Mouse (Mus musculus) C2C12 (cell line): Measurements from ENCODE around the gene Tcea2. TPM values are rescaled to one million over a fixed set of nuclear protein-coding genes. Genes with fewer than 3 reads are reported as not detected.

ENCODE experiments used
- H3K27me3 ChIP-seq: one replicate; pipeline ENCODE4 v1.6.1; 2011; ENCODE audit not compliant: control insufficient read depth, insufficient read depth, insufficient read length
- H3K36me3 ChIP-seq: one replicate; pipeline ENCODE4 v1.6.1; 2011; ENCODE audit not compliant: control insufficient read depth, insufficient read depth
- H3K4me3 ChIP-seq: one replicate; pipeline ENCODE4 v1.5.1; 2011; ENCODE audit warnings: mild to moderate bottlenecking, control low read depth; ENCODE audit not compliant: poor library complexity, insufficient read depth, severe bottlenecking
- H3K79me2 ChIP-seq: one replicate; pipeline ENCODE4 v1.6.1; 2011; ENCODE audit not compliant: control insufficient read depth, insufficient read depth
- H3K79me3 ChIP-seq: one replicate; pipeline ENCODE4 v1.6.1; 2011; ENCODE audit warnings: low read depth, control low read depth
- H3ac ChIP-seq: one replicate; pipeline ENCODE3; 2011; ENCODE audit warnings: low read depth; ENCODE audit not compliant: control insufficient read depth, insufficient read length
- CEBPB ChIP-seq: IDR thresholded peaks from one replicate; pipeline ENCODE4 v1.6.1; 2011; ENCODE audit warnings: low read depth, mild to moderate bottlenecking, control low read depth, moderate library complexity
- CTCF ChIP-seq: IDR thresholded peaks from one replicate; pipeline ENCODE4 v1.5.1; 2011; ENCODE audit not compliant: control insufficient read depth, insufficient read depth, insufficient read length
- FOSL1 ChIP-seq: IDR thresholded peaks from one replicate; pipeline ENCODE4 v1.8.0; 2011; ENCODE audit warnings: mild to moderate bottlenecking, low read length; ENCODE audit not compliant: poor library complexity, insufficient read depth, severe bottlenecking
- MAX ChIP-seq: IDR thresholded peaks from one replicate; pipeline ENCODE4 v1.6.1; 2011; ENCODE audit warnings: mild to moderate bottlenecking, control low read depth
- MYOD1 ChIP-seq: IDR thresholded peaks from one replicate; pipeline ENCODE4 v1.6.1; 2011; ENCODE audit warnings: low read depth; ENCODE audit not compliant: control insufficient read depth, insufficient read length
- MYOG ChIP-seq: IDR thresholded peaks from one replicate; pipeline ENCODE4 v1.6.1; 2011; ENCODE audit not compliant: control insufficient read depth, insufficient read length; ENCODE audit errors: extremely low read depth
- USF1 ChIP-seq: IDR thresholded peaks from one replicate; pipeline ENCODE4 v1.6.1; 2011; ENCODE audit warnings: low read depth, mild to moderate bottlenecking, control low read depth, moderate library complexity
- polyA plus RNA-seq: library from polyadenylated mRNA; unstranded; fragments of >200 nt; fragmentation: generic; extraction: Trizol; gene quantifications from one replicate; pipeline ENCODE4 v1.2.1, GENCODE M21; 2012; ENCODE audit warnings: missing spikeins

Gene Tcea2
- polyA plus RNA-seq, 1 experiment: 1.6 TPM

GRCm38 (mm10) chr2:181670285-181670912 lies 9.7 kb upstream of the Tcea2 start:
- H3K79me2 ChIP-seq: no peaks in the 10 kb centered on the region

GRCm38 (mm10) chr2:181670913-181671311 lies 9.2 kb upstream of the Tcea2 start:
- Histone ChIP-seq H3K4me3 (no peak overlapping the region), H3K27me3 (peaks cover 39% of the 10 kb centered on the region), H3K79me3 (no peaks in the 10 kb centered on the region)

More at GRCm38 (mm10) chr2:181670285-181670912, 9.7 kb upstream of the Tcea2 start:
- no peak overlapping the region for H3K4me3 ChIP-seq
- no peaks in the 10 kb centered on the region for H3K79me3 ChIP-seq
- peaks cover 39% of the 10 kb centered on the region for H3K27me3 ChIP-seq
- no peaks in the 10 kb centered on the region for H3K36me3 ChIP-seq
- no peak for TF ChIP-seq MAX
- TF ChIP-seq USF1: no peak
- TF ChIP-seq CTCF: no peak
- TF ChIP-seq FOSL1: no peak
- H3ac ChIP-seq: no peak overlapping the region

DNA sequence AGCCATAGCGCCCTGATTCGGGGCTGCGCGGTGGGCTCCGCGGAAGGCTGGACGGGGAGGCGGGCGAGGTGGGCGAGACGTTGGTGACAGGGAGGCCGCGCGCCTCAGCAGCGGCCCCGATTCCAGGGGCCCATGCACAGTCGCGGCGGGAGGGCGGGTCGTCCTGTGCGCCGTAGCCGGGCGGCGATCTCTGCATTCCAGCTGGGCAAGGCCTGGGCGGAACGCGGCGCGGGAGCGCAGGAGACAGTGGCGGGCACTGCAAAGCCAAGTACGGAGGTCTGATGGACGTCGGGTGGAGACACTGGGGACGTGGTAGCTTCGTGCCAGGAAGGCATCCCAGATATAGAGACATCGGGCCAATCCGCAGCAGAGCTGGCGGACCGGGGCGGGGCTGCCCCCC lies 8.8 kb upstream of the Tcea2 start, which contains the start of gene Sox18:
TSS of gene Sox18 (minus strand) at position 315 of the 400 bp plus-strand sequence.
- no peak within 1 kb of the TSS for H3K4me3 ChIP-seq
- no peaks in the 10 kb centered on the region for H3K36me3 ChIP-seq
- no peak for TF ChIP-seq MYOG
- no peak for TF ChIP-seq FOSL1
- TF ChIP-seq MAX: no peak
- TF ChIP-seq USF1: no peak
- H3K79me3 ChIP-seq: no peaks in the 10 kb centered on the region
- H3ac ChIP-seq: no peak within 1 kb of the TSS
- H3K79me2 ChIP-seq: no peaks in the 10 kb centered on the region
- peaks cover 39% of the 10 kb centered on the region for H3K27me3 ChIP-seq

More at GRCm38 (mm10) chr2:181670913-181671311, 9.2 kb upstream of the Tcea2 start:
- TF ChIP-seq CEBPB (no peak), MAX (no peak), USF1 (no peak), MYOD1 (no peak), CTCF (no peak), MYOG (no peak), FOSL1 (no peak)
- H3K36me3 ChIP-seq: no peaks in the 10 kb centered on the region
- no peak overlapping the region for H3ac ChIP-seq
- H3K79me2 ChIP-seq: no peaks in the 10 kb centered on the region

- TF ChIP-seq MYOG (no peak), CTCF (no peak), FOSL1 (no peak), USF1 (no peak), MYOD1 (no peak), CEBPB (no peak), MAX (no peak)
- Histone ChIP-seq H3K27me3 (peaks cover 39% of the 10 kb centered on the region), H3K79me3 (no peaks in the 10 kb centered on the region), H3ac (no peak overlapping the region), H3K79me2 (no peaks in the 10 kb centered on the region), H3K36me3 (no peaks in the 10 kb centered on the region), H3K4me3 (no peak overlapping the region)
Measured at GRCm38 (mm10) chr2:181671984-181672383, 8.1 kb upstream of the Tcea2 start.

DNA sequence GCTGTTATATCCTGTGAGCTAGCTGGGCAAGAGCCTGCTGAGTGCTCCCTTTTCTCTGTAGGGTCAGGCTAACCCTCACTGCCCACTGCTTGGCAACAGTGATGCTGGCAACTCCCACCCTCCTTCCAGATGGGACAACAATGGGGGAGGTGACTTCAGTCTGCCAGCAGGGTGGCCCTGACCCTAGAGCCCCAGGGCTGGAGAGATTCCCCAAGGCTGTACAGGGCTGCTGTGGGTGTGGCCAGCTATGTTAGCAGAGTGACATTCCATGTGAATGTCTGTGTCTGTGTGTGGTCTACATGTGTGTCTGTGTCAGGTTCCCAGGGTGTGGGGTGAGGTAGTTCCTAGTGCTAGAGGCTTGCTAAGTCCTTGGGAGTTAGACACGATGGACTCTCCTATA lies 6.6 kb upstream of the Tcea2 start:
- TF ChIP-seq CTCF (no peak), MAX (no peak), MYOG (no peak), FOSL1 (no peak), CEBPB (no peak), USF1 (no peak), MYOD1 (no peak)
- no peaks in the 10 kb centered on the region for H3K79me2 ChIP-seq
- H3ac ChIP-seq: no peak overlapping the region
- H3K36me3 ChIP-seq: no peaks in the 10 kb centered on the region
- H3K27me3 ChIP-seq: peaks cover 39% of the 10 kb centered on the region
- no peak overlapping the region for H3K4me3 ChIP-seq
- no peaks in the 10 kb centered on the region for H3K79me3 ChIP-seq

DNA sequence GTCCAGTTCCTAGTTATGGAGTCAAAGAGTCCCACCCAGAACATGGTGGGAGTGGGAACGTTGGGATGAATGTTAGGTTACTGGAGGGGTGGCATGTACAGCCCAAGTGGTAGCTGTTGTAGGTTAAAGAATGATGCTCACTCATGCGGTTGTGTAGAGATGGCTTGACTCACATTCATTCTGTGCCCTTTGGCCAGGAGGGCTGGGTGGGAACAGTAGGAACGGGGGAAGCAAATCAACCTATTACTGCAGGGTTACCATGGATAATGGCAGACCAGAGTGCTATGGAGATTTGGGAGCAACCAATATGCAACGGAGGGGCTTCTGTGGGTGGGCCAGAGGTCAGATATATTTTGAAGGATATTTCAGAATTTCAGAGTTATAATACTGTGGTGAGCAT lies 5.2 kb upstream of the Tcea2 start:
- Histone ChIP-seq H3K79me2 (no peaks in the 10 kb centered on the region), H3K4me3 (no peak overlapping the region), H3ac (no peak overlapping the region), H3K79me3 (no peaks in the 10 kb centered on the region), H3K27me3 (peaks cover 31% of the 10 kb centered on the region), H3K36me3 (no peaks in the 10 kb centered on the region)
- TF ChIP-seq MYOG (no peak), MYOD1 (no peak), FOSL1 (no peak), CEBPB (no peak), MAX (no peak), USF1 (no peak), CTCF (no peak)
